Comparison of ENCODE assay signal across 13 mouse cellular contexts in the genomic region with DNA sequence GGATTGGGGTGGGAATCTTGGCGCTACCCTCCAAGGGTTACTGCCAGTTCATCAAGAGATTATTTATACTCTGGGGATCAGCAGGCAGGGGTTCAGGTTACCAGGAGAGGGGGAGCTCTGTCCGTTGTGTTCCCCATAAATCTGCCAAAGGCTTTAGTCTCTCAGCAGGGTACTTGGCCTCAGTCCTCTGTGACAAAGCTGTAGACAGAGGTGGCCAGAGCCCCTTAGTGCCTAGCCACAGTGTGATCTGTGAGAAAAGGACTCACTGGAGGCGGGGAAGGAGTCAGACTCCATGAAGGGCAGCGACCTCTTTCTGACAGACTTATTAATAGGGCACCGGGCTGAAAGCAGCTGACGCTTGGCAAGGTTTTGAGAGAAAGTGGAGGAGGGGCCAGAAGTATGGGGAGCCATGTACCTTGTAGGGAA. TPM values are rescaled to one million over a fixed set of nuclear protein-coding genes. Genes with fewer than 3 reads are reported as not detected.
DNase-seq lines count a peak whose midpoint lies in the region; ATAC-seq and TF ChIP-seq lines count a peak whose summit lies in the region.
"Had no signal": no experiment of that assay in that cellular context is flagged by ENCODE, and none has a peak within 500 bp of the region (broad histone marks: within the 10 kb centered on the region; RNA-seq: fewer than 3 reads in every experiment).

No protein-coding gene starts in this region.

- no peaks in the 10 kb centered on the region for H3K9me3 ChIP-seq in liver, postnatal 0 days (ENCODE audit: low read length)
- H3K9me3 ChIP-seq: heart, embryonic 15.5 days had no signal

- ATAC-seq in liver, postnatal 0 days = no peak
- ATAC-seq: intestine, embryonic 16.5 days had no signal

- no peak overlapping the region for H3K4me2 ChIP-seq in liver, postnatal 0 days (ENCODE audit: low read depth, low read length)
- H3K4me2 ChIP-seq: heart, embryonic 15.5 days had no signal

- no peak overlapping the region for H3K4me3 ChIP-seq in liver, postnatal 0 days (ENCODE audit: low read depth, low read length)
- H3K4me3 ChIP-seq: heart, embryonic 15.5 days had no signal

- intact Hi-C loops in heart, postnatal 14 days (cut with DNase I) = no loop called here

- no peaks in the 10 kb centered on the region for H3K27me3 ChIP-seq in liver, postnatal 0 days (ENCODE audit: insufficient read depth, low read length)
- H3K27me3 ChIP-seq: heart, embryonic 15.5 days had no signal

- peaks cover 13% of the 10 kb centered on the region for H3K4me1 ChIP-seq in liver, postnatal 0 days (ENCODE audit: insufficient read depth)

- peaks cover 20% of the 10 kb centered on the region for H3K36me3 ChIP-seq in liver, postnatal 0 days (replicated peaks; ENCODE audit: insufficient read depth, low read length)

- TF ChIP-seq EP300 in liver, postnatal 0 days (IDR thresholded peaks at IDR 0.05; ENCODE audit: low read depth) = no peak

- TF ChIP-seq CTCF in liver, postnatal 0 days (IDR thresholded peaks at IDR 0.05; ENCODE audit: low read depth) = no peak

- DNase-seq in gastrocnemius, adult 18-20 months (ENCODE audit: low spot score) = peak; percentile 89
- no peak for DNase-seq in gastrocnemius, postnatal 4 days (ENCODE audit: low spot score in 2 of 2)
- peak; percentile 77 to 82 for DNase-seq in cerebellum, postnatal 10 days
- DNase-seq in heart, postnatal 14 days = peak; percentile 37 to 68
- DNase-seq in kidney, postnatal 36 days = peak; percentile 82 to 83
- DNase-seq in left cerebral cortex, adult 18-20 months (ENCODE audit: low spot score in 2 of 2) = no peak
- no peak for DNase-seq in ovary, postnatal 14 days (ENCODE audit: low spot score)
- no peak for DNase-seq in liver, postnatal 0 days
- DNase-seq: B cell, adult 2 months; left cerebral cortex, postnatal 4 days; thymus, postnatal 4 days had no signal

- H3K9ac ChIP-seq in liver, postnatal 0 days (replicated peaks) = no peak overlapping the region
- H3K9ac ChIP-seq: heart, embryonic 15.5 days had no signal

- no peak overlapping the region for H3K27ac ChIP-seq in liver, postnatal 0 days (ENCODE audit: low read depth)
- H3K27ac ChIP-seq: heart, embryonic 15.5 days had no signal

- 66% methylated on average over 6 of the region's 6 CpGs for WGBS in liver, postnatal 0 days (ENCODE audit: insufficient replicate concordance)

RNA-seq across cellular contexts. Expression of a gene that starts 4.6 kb away (rescaled TPM):
- 10 to 100 TPM; 34.6 to 46.5 TPM for total RNA-seq in gastrocnemius, adult 18-20 months (2021)
- 10 to 100 TPM; 48.8 to 51.2 TPM for total RNA-seq in gastrocnemius, postnatal 4 days (2021)
- 10 to 100 TPM; 29.5 to 33.5 TPM for total RNA-seq in heart, postnatal 14 days (2021)
- 10 to 100 TPM; 45.3 to 47.6 TPM for total RNA-seq in left cerebral cortex, adult 18-20 months (2021)
- 19.3 and 23.7 TPM in 2 replicates for polyA plus RNA-seq in liver, postnatal 0 days (2015; fragmentation: Nextera tagmentation; extraction: Ambion mirVana)

RNA-seq across cellular contexts. Expression of a gene that starts 4.6 kb away (rescaled TPM):
- 1 to 10 TPM; 6.3 to 6.6 TPM for total RNA-seq in gastrocnemius, adult 18-20 months (2021)
- total RNA-seq in gastrocnemius, postnatal 4 days (2021) = 1 to 10 TPM; 6.8 to 7.0 TPM
- 1 to 10 TPM; 6.4 to 7.4 TPM for total RNA-seq in heart, postnatal 14 days (2021)
- 10 to 100 TPM; 15.8 to 17.1 TPM for total RNA-seq in left cerebral cortex, adult 18-20 months (2021)
- polyA plus RNA-seq in liver, postnatal 0 days (2015; fragmentation: Nextera tagmentation; extraction: Ambion mirVana) = 6.7 and 7.0 TPM in 2 replicates

RNA-seq across cellular contexts. Expression of a gene that starts 5.0 kb away (rescaled TPM):
- 100 to 1,000 TPM; 663 to 722 TPM for total RNA-seq in gastrocnemius, adult 18-20 months (2021)
- total RNA-seq in gastrocnemius, postnatal 4 days (2021) = 100 to 1,000 TPM; 250 to 275 TPM
- 10 to 100 TPM; 10.6 to 11.1 TPM for total RNA-seq in heart, postnatal 14 days (2021)
- total RNA-seq in left cerebral cortex, adult 18-20 months (2021) = under 1 TPM in 1 of 2 experiments, not detected in 1; 0.73 TPM
- 0.19 and 1.5 TPM in 2 replicates for polyA plus RNA-seq in liver, postnatal 0 days (2015; fragmentation: Nextera tagmentation; extraction: Ambion mirVana)

RNA-seq across cellular contexts. Expression of a gene that starts 12.9 kb away (rescaled TPM):
- total RNA-seq in gastrocnemius, adult 18-20 months (2021) = under 1 TPM; 0.27 to 0.55 TPM
- 1 to 10 TPM; 2.8 to 3.7 TPM for total RNA-seq in gastrocnemius, postnatal 4 days (2021)
- 1 to 10 TPM; 3.0 to 3.1 TPM for total RNA-seq in heart, postnatal 14 days (2021)
- 1 to 10 TPM; 1.5 to 1.6 TPM for total RNA-seq in left cerebral cortex, adult 18-20 months (2021)
- 13.0 and 13.1 TPM in 2 replicates for polyA plus RNA-seq in liver, postnatal 0 days (2015; fragmentation: Nextera tagmentation; extraction: Ambion mirVana)

RNA-seq across cellular contexts. Expression of a gene that starts 18.4 kb away (rescaled TPM):
- 10 to 100 TPM; 64.3 to 85.5 TPM for total RNA-seq in gastrocnemius, adult 18-20 months (2021)
- total RNA-seq in gastrocnemius, postnatal 4 days (2021) = 10 to 100 TPM; 62.3 to 71.2 TPM
- total RNA-seq in heart, postnatal 14 days (2021) = 10 to 100 TPM; 32.4 to 32.5 TPM
- 10 to 100 TPM; 41.7 to 44.4 TPM for total RNA-seq in left cerebral cortex, adult 18-20 months (2021)
- 27.4 and 27.9 TPM in 2 replicates for polyA plus RNA-seq in liver, postnatal 0 days (2015; fragmentation: Nextera tagmentation; extraction: Ambion mirVana)

Comparison
In these comparisons a context has a peak if more than half of its experiments do, and no peak if none do; other contexts are left out.
1. DNase-seq: peak in gastrocnemius, adult 18-20 months (single experiment), cerebellum, postnatal 10 days (2 of 2), heart, postnatal 14 days (2 of 2) and kidney, postnatal 36 days (2 of 2); none in gastrocnemius, postnatal 4 days (0 of 2), left cerebral cortex, adult 18-20 months (0 of 2), ovary, postnatal 14 days (single experiment) and liver, postnatal 0 days (single experiment).
2. RNA of a gene that starts 5.0 kb away (total RNA-seq): 663 to 722 TPM in gastrocnemius, adult 18-20 months and 250 to 275 TPM in gastrocnemius, postnatal 4 days; 10.6 to 11.1 TPM in heart, postnatal 14 days and 0.73 TPM in left cerebral cortex, adult 18-20 months; every median in the first group is over 10 times any median in the second.